Mouse (Mus musculus): Measurements from ENCODE around the gene Socs2. TPM values are rescaled to one million over a fixed set of nuclear protein-coding genes. Genes with fewer than 3 reads are reported as not detected.

Gene Socs2
- polyA plus RNA-seq, 1 experiment from 2014 or later, result 76.9 TPM

DNA sequence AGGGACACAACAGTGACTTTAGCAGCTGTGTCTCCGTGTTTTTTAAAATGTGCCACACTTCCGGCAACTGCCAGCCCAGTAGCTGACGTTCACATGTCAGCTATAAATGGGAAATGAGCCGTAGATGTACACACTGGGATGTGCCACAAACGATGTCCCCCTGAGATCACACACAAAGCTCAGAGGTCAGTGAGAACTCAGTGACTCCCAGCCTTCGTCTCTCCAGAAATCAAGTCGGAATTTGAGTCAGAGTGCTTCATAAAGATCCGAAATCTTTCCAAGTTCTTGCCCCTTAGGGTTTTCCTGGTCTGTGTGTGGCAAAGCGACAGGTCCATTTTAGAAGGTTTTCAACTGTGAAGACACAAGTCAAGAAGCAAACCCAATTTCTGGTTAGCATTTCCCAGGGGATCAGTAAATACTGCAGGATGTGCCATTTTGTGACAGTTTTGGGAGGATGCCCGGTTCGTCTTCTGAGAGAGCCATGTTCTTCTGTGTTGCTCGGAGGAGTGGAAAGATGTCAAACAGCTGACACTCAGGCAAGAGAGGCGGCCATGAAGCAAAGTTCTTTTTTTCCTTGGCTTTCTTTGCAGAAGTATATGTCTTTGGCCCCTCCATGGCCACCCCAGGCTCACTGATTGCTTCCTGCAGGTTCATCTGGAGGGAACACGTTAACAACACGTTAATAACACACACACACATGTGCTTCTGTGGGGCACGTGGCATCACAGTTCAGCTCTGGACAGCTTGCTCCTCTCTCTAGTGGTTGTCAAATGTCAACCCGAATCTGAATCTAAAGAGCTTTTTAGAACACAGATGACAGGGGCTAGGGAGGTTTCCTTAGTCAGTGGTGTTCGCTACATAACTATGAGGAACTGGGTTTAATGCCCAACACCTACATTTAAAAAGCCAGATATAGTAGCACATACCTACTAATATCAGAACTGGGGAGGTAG is 28.4 kb upstream of the Socs2 start:
- Histone ChIP-seq H3K27me3 (replicated peaks) (no peaks in the 10 kb centered on the region), H3K9ac (no peak overlapping the region), H3K4me2 (replicated peaks) (no peak overlapping the region), H3K27ac (no peak overlapping the region), H3K4me1 (replicated peaks) (no peaks in the 10 kb centered on the region), H3K4me3 (replicated peaks) (no peak overlapping the region), H3K9me3 (no peaks in the 10 kb centered on the region), H3K36me3 (no peaks in the 10 kb centered on the region)
- 78% methylated on average over 18 of the region's 18 CpGs for WGBS
- no peak for ATAC-seq

- Histone ChIP-seq H3K36me3 (no peaks in the 10 kb centered on the region), H3K27ac (no peak overlapping the region), H3K4me3 (replicated peaks) (no peak overlapping the region), H3K9me3 (no peaks in the 10 kb centered on the region), H3K27me3 (replicated peaks) (no peaks in the 10 kb centered on the region), H3K4me1 (replicated peaks) (no peaks in the 10 kb centered on the region), H3K9ac (no peak overlapping the region), H3K4me2 (replicated peaks) (no peak overlapping the region)
- WGBS, result 72% methylated on average over 4 of the region's 4 CpGs
- ATAC-seq, result no peak
Observed at GRCm38 (mm10) chr10:95442334-95442733, 25.4 kb upstream of the Socs2 start.

DNA sequence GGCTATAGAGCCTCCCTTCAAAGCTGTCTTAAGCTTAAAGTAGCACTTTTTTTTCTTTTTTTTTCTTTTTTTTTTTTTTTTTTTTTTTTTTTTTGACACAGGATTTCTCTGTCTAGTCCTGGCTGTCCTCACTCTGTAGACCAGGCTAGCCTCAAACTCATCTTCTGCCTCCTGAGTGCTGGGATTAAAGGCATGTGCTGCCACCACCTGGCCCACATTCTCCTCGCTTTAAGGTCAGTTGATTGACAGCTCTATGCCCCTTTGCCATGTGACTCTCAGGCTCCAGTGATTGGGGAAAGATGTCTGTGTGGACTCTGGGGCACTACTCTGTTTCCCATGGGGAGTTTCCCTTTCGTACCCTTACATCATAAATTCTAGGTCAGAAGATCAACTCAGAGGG is 23.6 kb upstream of the Socs2 start:
- Histone ChIP-seq H3K4me1 (replicated peaks) (no peaks in the 10 kb centered on the region), H3K4me2 (replicated peaks) (no peak overlapping the region), H3K36me3 (no peaks in the 10 kb centered on the region), H3K27me3 (replicated peaks) (no peaks in the 10 kb centered on the region), H3K27ac (no peak overlapping the region), H3K4me3 (replicated peaks) (no peak overlapping the region), H3K9ac (no peak overlapping the region), H3K9me3 (no peaks in the 10 kb centered on the region)
- no peak for ATAC-seq
- 55% methylated on average over 2 of the region's 2 CpGs for WGBS

GRCm38 (mm10) chr10:95439718-95440339 is 22.8 kb upstream of the Socs2 start:
- Histone ChIP-seq H3K27me3 (replicated peaks) (no peaks in the 10 kb centered on the region), H3K4me1 (replicated peaks) (no peaks in the 10 kb centered on the region), H3K4me2 (replicated peaks) (no peak overlapping the region), H3K9ac (no peak overlapping the region), H3K27ac (no peak overlapping the region), H3K4me3 (replicated peaks) (no peak overlapping the region), H3K36me3 (no peaks in the 10 kb centered on the region), H3K9me3 (no peaks in the 10 kb centered on the region)
- ATAC-seq, result no peak
- WGBS, result 79% methylated on average over 10 of the region's 10 CpGs

DNA sequence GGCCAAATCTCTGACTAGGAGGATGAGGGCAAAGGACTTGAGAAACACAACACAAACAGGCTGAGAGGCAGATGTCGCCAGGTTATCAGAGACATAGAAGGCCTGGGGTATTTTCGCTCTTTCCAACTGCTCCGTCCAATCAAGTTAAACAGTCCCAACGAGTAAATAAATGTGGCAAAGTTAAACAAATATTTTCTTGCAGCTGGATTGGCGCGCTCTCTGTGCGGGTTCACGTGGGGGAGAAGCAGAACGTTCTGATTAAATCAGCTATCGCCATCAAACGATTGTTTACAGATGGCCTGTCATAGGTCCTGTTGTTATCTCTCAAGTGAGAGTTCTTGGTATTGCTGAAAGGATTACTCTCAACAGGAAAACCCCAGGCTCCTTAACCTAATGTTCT is 22.0 kb upstream of the Socs2 start:
- no peak for ATAC-seq
- H3K27me3 ChIP-seq (replicated peaks), result no peaks in the 10 kb centered on the region
- no peaks in the 10 kb centered on the region for H3K9me3 ChIP-seq
- no peaks in the 10 kb centered on the region for H3K4me1 ChIP-seq (replicated peaks)
- no peak overlapping the region for H3K4me2 ChIP-seq (replicated peaks)
- no peaks in the 10 kb centered on the region for H3K36me3 ChIP-seq
- WGBS, result 22% methylated on average over 11 of the region's 11 CpGs
- no peak overlapping the region for H3K4me3 ChIP-seq (replicated peaks)
- no peak overlapping the region for H3K27ac ChIP-seq
- H3K9ac ChIP-seq, result no peak overlapping the region

DNA sequence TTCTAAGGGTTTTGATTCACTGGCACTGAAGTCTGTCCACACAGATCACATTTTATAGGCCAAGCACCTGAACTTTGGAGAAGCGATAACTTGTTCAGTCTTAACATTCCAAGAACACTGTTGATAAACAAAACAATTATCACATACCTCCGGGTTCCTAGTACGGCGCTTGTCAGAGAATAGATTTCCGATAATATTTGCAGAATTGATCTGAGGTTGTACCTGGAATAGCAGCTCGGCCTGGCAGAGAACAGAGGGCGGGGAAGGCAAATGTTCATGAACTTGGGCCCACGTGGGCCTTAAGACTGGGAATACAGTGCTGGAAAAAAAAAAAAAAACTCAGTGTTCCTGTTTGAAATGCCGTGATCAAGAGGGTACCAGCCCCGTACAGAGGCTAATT is 13.3 kb upstream of the Socs2 start:
- Histone ChIP-seq H3K4me3 (replicated peaks) (no peak overlapping the region), H3K27me3 (replicated peaks) (no peaks in the 10 kb centered on the region), H3K9ac (no peak overlapping the region), H3K36me3 (no peaks in the 10 kb centered on the region), H3K27ac (no peak overlapping the region), H3K9me3 (no peaks in the 10 kb centered on the region), H3K4me1 (replicated peaks) (no peaks in the 10 kb centered on the region), H3K4me2 (replicated peaks) (no peak overlapping the region)
- ATAC-seq, result no peak
- WGBS, result 80% methylated on average over 10 of the region's 10 CpGs

- no peak for ATAC-seq
- H3K4me3 ChIP-seq (replicated peaks), result no peak overlapping the region
- H3K36me3 ChIP-seq, result no peaks in the 10 kb centered on the region
- no peak overlapping the region for H3K4me2 ChIP-seq (replicated peaks)
- no peaks in the 10 kb centered on the region for H3K27me3 ChIP-seq (replicated peaks)
- H3K9me3 ChIP-seq, result no peaks in the 10 kb centered on the region
- no peaks in the 10 kb centered on the region for H3K4me1 ChIP-seq (replicated peaks)
- 97% methylated on average over 1 of the region's 1 CpGs for WGBS
- H3K27ac ChIP-seq, result no peak overlapping the region
- H3K9ac ChIP-seq, result no peak overlapping the region
Observed at GRCm38 (mm10) chr10:95429111-95429510, 12.1 kb upstream of the Socs2 start.

DNA sequence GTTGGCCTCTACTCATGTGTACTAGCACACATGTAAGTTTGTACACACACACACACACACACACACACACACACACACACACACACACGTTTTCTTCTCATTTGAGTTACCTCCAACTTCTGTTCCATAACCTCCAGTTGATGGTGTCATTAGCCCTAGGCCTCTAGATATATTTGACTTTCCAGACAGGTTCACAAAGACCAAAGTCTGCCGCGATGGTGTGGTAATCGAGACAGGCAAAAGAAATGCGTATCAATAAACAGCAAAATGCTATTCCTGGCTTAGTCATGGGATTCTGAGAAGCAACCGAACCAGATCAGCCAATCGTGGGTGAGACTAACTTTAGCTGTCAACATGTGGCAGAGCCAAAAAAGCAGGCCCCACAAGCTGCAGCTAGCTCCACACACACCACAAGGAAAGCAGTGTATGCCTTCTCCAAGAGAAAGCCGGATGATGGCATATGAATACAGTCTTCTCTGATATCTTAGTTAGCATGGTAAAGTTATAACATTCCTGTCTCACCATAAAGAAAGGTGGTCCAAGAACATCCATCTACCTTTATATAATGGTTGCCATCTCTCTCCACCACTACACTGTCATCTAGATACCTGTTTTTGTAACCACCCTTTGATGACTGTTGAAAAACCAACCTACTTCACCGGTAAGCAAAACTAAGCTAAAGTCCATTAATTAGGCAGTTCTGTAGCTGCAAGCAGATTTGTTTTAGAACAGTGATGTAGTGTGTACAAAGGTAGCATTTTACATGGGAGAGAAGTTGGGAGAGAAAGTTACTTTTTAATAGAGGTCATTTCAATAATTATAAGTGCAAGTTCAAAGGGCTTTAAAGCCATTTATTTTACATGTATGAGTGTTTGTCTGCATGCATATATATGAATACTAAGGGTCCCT is 9.5 kb upstream of the Socs2 start:
- 89% methylated on average over 9 of the region's 9 CpGs for WGBS
- Histone ChIP-seq H3K27ac (no peak overlapping the region), H3K27me3 (replicated peaks) (no peaks in the 10 kb centered on the region), H3K4me2 (replicated peaks) (no peak overlapping the region), H3K4me1 (replicated peaks) (no peaks in the 10 kb centered on the region), H3K4me3 (replicated peaks) (no peak overlapping the region), H3K9me3 (no peaks in the 10 kb centered on the region), H3K36me3 (no peaks in the 10 kb centered on the region), H3K9ac (no peak overlapping the region)
- no peak for ATAC-seq

- ATAC-seq, result no peak
- H3K27me3 ChIP-seq (replicated peaks), result no peaks in the 10 kb centered on the region
- WGBS, result 90% methylated on average over 5 of the region's 5 CpGs
- H3K4me1 ChIP-seq (replicated peaks), result no peaks in the 10 kb centered on the region
- H3K9ac ChIP-seq, result no peak overlapping the region
- no peaks in the 10 kb centered on the region for H3K9me3 ChIP-seq
- no peak overlapping the region for H3K4me2 ChIP-seq (replicated peaks)
- no peak overlapping the region for H3K4me3 ChIP-seq (replicated peaks)
- no peak overlapping the region for H3K27ac ChIP-seq
- no peaks in the 10 kb centered on the region for H3K36me3 ChIP-seq
Observed at GRCm38 (mm10) chr10:95422681-95423080, 5.7 kb upstream of the Socs2 start.

DNA sequence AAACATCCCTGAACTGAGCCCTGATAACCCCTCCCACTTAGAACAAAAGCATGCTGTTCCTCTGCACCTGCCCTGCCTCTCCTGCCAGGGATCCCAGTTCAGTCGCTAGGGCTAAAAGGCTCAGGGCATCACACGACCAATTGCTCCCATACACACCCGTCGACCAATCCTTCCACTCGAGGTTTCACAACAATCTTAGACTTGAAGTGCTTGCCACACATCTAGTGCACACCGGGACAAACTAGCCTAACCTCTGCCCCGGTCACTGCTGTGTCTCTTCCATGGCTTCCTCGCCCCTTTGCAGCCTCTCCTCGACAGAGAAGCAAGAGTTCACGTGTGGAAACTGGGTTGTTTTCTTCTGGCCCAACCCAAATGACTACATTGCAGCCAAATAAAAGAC is 3.3 kb upstream of the Socs2 start:
- WGBS, result 74% methylated on average over 10 of the region's 10 CpGs
- Histone ChIP-seq H3K36me3 (no peaks in the 10 kb centered on the region), H3K4me1 (replicated peaks) (peaks cover 7% of the 10 kb centered on the region; the same call in 1 of the 2 replicates), H3K9me3 (no peaks in the 10 kb centered on the region), H3K4me2 (replicated peaks) (no peak overlapping the region), H3K9ac (no peak overlapping the region), H3K4me3 (replicated peaks) (no peak overlapping the region), H3K27ac (no peak overlapping the region), H3K27me3 (replicated peaks) (no peaks in the 10 kb centered on the region)
- no peak for ATAC-seq

DNA sequence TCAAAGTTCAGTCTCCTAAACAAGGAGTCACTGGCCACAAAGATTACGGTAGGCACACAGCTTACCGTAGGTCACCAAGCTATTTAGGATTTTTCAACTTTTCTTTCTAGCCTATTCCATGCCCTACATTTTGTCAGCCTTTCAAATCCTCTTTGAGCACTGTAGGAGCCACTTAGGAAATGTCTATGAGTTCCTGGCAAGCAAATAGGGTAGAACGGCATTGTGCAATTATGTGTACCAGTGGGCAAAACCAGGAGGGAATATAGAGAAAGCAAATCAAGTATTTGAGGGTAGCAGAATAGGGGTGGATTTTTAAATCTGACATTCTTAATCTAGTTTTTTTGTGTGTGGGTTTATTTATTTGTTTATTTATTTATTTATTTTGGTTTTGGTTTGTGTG is 2.7 kb upstream of the Socs2 start:
- Histone ChIP-seq H3K4me2 (replicated peaks) (no peak overlapping the region), H3K9ac (no peak overlapping the region), H3K27ac (no peak overlapping the region), H3K4me3 (replicated peaks) (no peak overlapping the region), H3K27me3 (replicated peaks) (no peaks in the 10 kb centered on the region), H3K36me3 (no peaks in the 10 kb centered on the region), H3K9me3 (no peaks in the 10 kb centered on the region), H3K4me1 (replicated peaks) (peaks cover 11% of the 10 kb centered on the region; the same call in 1 of the 2 replicates)
- WGBS, result 95% methylated on average over 3 of the region's 3 CpGs
- ATAC-seq, result no peak

- Histone ChIP-seq H3K9ac (no peak overlapping the region), H3K4me1 (replicated peaks) (peaks cover 17% of the 10 kb centered on the region; the same call in 1 of the 2 replicates), H3K36me3 (no peaks in the 10 kb centered on the region), H3K9me3 (no peaks in the 10 kb centered on the region), H3K4me3 (replicated peaks) (no peak overlapping the region), H3K27ac (no peak overlapping the region), H3K27me3 (replicated peaks) (no peaks in the 10 kb centered on the region), H3K4me2 (replicated peaks) (no peak overlapping the region)
- WGBS, result 68% methylated on average over 6 of the region's 6 CpGs
- no peak for ATAC-seq
Observed at GRCm38 (mm10) chr10:95418631-95419030, 1.7 kb upstream of the Socs2 start.
